Mouse (Mus musculus): ENCODE measurements at regions not wholly inside any gene's neighbourhood (a gene's known extent, or its start where the extent isn't known, plus 50 kb on each side); places are given as distances from the start of the nearest gene placed in this dataset.

GRCm38 (mm10) chr1:35331602-35332339 is 482.0 kb downstream of the Plekhb2 start:
- TF ChIP-seq POLR2A (IDR thresholded peaks at IDR 0.05; ENCODE audit: low read depth, low read length) (no peak), CTCF (IDR thresholded peaks at IDR 0.05; ENCODE audit: extremely low read depth, insufficient read length, insufficient replicate concordance, low read depth, low read length) (no peak)
- no peaks in the 10 kb centered on the region for H3K4me1 ChIP-seq (ENCODE audit: control insufficient read depth, insufficient read depth, insufficient read length, low read length)
- no peak overlapping the region for H3K4me3 ChIP-seq (ENCODE audit: low read depth, low read length)
- H3K27ac ChIP-seq (ENCODE audit: insufficient read depth, low read depth, low read length) = no peak overlapping the region
- WGBS = 79% methylated on average over 9 of the region's 9 CpGs
- H3K27me3 ChIP-seq (ENCODE audit: control insufficient read depth, insufficient read depth, low read length) = no peaks in the 10 kb centered on the region
- H3K36me3 ChIP-seq (ENCODE audit: control insufficient read depth, insufficient read depth, low read length) = no peaks in the 10 kb centered on the region

DNA sequence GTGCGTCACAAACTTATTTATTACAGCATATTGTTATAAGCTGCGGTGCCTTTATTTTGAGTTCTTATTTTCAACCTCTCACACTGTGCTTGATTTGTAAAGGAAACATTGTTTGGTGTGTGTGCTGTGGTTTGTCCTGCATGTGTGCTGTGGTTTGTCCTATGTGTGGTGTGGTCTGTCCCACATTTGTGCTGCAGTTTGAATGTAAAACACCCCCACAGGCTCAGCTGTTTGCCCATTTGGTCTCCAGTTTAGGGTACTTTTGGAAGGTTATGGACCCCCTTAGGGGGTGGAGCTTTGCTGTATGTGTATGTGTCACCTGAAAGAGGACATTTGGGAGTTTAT is 482.5 kb downstream of the Plekhb2 start:
- Histone ChIP-seq H3K4me1 (ENCODE audit: control insufficient read depth, insufficient read depth, insufficient read length, low read length) (no peaks in the 10 kb centered on the region), H3K4me3 (ENCODE audit: low read depth, low read length) (no peak overlapping the region), H3K27me3 (ENCODE audit: control insufficient read depth, insufficient read depth, low read length) (no peaks in the 10 kb centered on the region), H3K36me3 (ENCODE audit: control insufficient read depth, insufficient read depth, low read length) (no peaks in the 10 kb centered on the region), H3K27ac (ENCODE audit: insufficient read depth, low read depth, low read length) (no peak overlapping the region)
- TF ChIP-seq POLR2A (IDR thresholded peaks at IDR 0.05; ENCODE audit: low read depth, low read length) (no peak), CTCF (IDR thresholded peaks at IDR 0.05; ENCODE audit: extremely low read depth, insufficient read length, insufficient replicate concordance, low read depth, low read length) (no peak)
- WGBS = 92% methylated on average over 2 of the region's 2 CpGs

GRCm38 (mm10) chr1:35337647-35338046 is 487.9 kb downstream of the Plekhb2 start:
- 87% methylated on average over 3 of the region's 3 CpGs for WGBS
- no peaks in the 10 kb centered on the region for H3K4me1 ChIP-seq (ENCODE audit: control insufficient read depth, insufficient read depth, insufficient read length, low read length)
- H3K27me3 ChIP-seq (ENCODE audit: control insufficient read depth, insufficient read depth, low read length) = no peaks in the 10 kb centered on the region
- TF ChIP-seq CTCF (IDR thresholded peaks at IDR 0.05; ENCODE audit: extremely low read depth, insufficient read length, insufficient replicate concordance, low read depth, low read length) (no peak), POLR2A (IDR thresholded peaks at IDR 0.05; ENCODE audit: low read depth, low read length) (no peak)
- no peak overlapping the region for H3K27ac ChIP-seq (ENCODE audit: insufficient read depth, low read depth, low read length)
- no peak overlapping the region for H3K4me3 ChIP-seq (ENCODE audit: low read depth, low read length)
- no peaks in the 10 kb centered on the region for H3K36me3 ChIP-seq (ENCODE audit: control insufficient read depth, insufficient read depth, low read length)

DNA sequence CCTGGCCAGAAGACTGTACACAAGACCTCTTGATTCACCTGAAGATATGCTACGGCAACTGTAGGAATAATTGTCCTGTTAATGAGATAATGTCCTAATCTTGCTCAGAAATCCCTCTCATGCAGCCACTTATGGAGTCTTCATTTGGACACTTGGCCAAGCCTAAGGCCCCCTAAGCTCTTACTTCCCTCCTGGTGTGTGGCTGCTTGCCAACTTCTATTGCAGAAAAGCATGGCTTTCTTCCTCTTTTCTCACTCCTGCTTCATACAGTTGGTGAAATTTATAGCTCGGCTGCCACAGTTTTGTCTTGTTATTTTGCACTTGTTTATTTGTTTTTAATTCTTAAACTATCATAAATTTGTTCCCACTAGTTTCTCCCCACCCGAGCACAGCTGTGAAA is 488.4 kb downstream of the Plekhb2 start:
- WGBS = 30% methylated on average over 3 of the region's 3 CpGs
- H3K4me1 ChIP-seq (ENCODE audit: control insufficient read depth, insufficient read depth, insufficient read length, low read length) = no peaks in the 10 kb centered on the region
- H3K36me3 ChIP-seq (ENCODE audit: control insufficient read depth, insufficient read depth, low read length) = no peaks in the 10 kb centered on the region
- H3K27me3 ChIP-seq (ENCODE audit: control insufficient read depth, insufficient read depth, low read length) = no peaks in the 10 kb centered on the region
- no peak overlapping the region for H3K27ac ChIP-seq (ENCODE audit: insufficient read depth, low read depth, low read length)
- H3K4me3 ChIP-seq (ENCODE audit: low read depth, low read length) = no peak overlapping the region
- TF ChIP-seq POLR2A (IDR thresholded peaks at IDR 0.05; ENCODE audit: low read depth, low read length) = no peak

GRCm38 (mm10) chr1:35344539-35344938 is 494.8 kb downstream of the Plekhb2 start:
- 31% methylated on average over 1 of the region's 1 CpGs for WGBS
- no peak for TF ChIP-seq POLR2A (IDR thresholded peaks at IDR 0.05; ENCODE audit: low read depth, low read length)
- no peak for TF ChIP-seq CTCF (IDR thresholded peaks at IDR 0.05; ENCODE audit: extremely low read depth, insufficient read length, insufficient replicate concordance, low read depth, low read length)
- H3K4me1 ChIP-seq (ENCODE audit: control insufficient read depth, insufficient read depth, insufficient read length, low read length) = no peaks in the 10 kb centered on the region

GRCm38 (mm10) chr1:35348294-35348693 is 498.5 kb downstream of the Plekhb2 start:
- TF ChIP-seq CTCF (IDR thresholded peaks at IDR 0.05; ENCODE audit: extremely low read depth, insufficient read length, insufficient replicate concordance, low read depth, low read length) (no peak), POLR2A (IDR thresholded peaks at IDR 0.05; ENCODE audit: low read depth, low read length) (no peak)
- Histone ChIP-seq H3K4me3 (ENCODE audit: low read depth, low read length) (no peak overlapping the region), H3K36me3 (ENCODE audit: control insufficient read depth, insufficient read depth, low read length) (no peaks in the 10 kb centered on the region), H3K27me3 (ENCODE audit: control insufficient read depth, insufficient read depth, low read length) (no peaks in the 10 kb centered on the region), H3K4me1 (ENCODE audit: control insufficient read depth, insufficient read depth, insufficient read length, low read length) (no peaks in the 10 kb centered on the region), H3K27ac (ENCODE audit: insufficient read depth, low read depth, low read length) (no peak overlapping the region)
- WGBS = 64% methylated on average over 4 of the region's 4 CpGs

More at GRCm38 (mm10) chr1:35344539-35344938, 494.8 kb downstream of the Plekhb2 start:
- H3K4me3 ChIP-seq (ENCODE audit: low read depth, low read length) = no peak overlapping the region
- H3K27me3 ChIP-seq (ENCODE audit: control insufficient read depth, insufficient read depth, low read length) = no peaks in the 10 kb centered on the region
- no peaks in the 10 kb centered on the region for H3K36me3 ChIP-seq (ENCODE audit: control insufficient read depth, insufficient read depth, low read length)
- H3K27ac ChIP-seq (ENCODE audit: insufficient read depth, low read depth, low read length) = no peak overlapping the region

- TF ChIP-seq POLR2A (IDR thresholded peaks at IDR 0.05; ENCODE audit: low read depth, low read length) = no peak
- no peak for TF ChIP-seq CTCF (IDR thresholded peaks at IDR 0.05; ENCODE audit: extremely low read depth, insufficient read length, insufficient replicate concordance, low read depth, low read length)
- Histone ChIP-seq H3K27me3 (ENCODE audit: control insufficient read depth, insufficient read depth, low read length) (no peaks in the 10 kb centered on the region), H3K4me1 (ENCODE audit: control insufficient read depth, insufficient read depth, insufficient read length, low read length) (no peaks in the 10 kb centered on the region), H3K36me3 (ENCODE audit: control insufficient read depth, insufficient read depth, low read length) (no peaks in the 10 kb centered on the region), H3K4me3 (ENCODE audit: low read depth, low read length) (no peak overlapping the region), H3K27ac (ENCODE audit: insufficient read depth, low read depth, low read length) (no peak overlapping the region)
- WGBS = 33% methylated on average over 5 of the region's 5 CpGs
Measured at GRCm38 (mm10) chr1:35358981-35359380, 509.2 kb downstream of the Plekhb2 start.
